Comparison of ENCODE assay signal across 8 mouse cellular contexts in the genomic region with DNA sequence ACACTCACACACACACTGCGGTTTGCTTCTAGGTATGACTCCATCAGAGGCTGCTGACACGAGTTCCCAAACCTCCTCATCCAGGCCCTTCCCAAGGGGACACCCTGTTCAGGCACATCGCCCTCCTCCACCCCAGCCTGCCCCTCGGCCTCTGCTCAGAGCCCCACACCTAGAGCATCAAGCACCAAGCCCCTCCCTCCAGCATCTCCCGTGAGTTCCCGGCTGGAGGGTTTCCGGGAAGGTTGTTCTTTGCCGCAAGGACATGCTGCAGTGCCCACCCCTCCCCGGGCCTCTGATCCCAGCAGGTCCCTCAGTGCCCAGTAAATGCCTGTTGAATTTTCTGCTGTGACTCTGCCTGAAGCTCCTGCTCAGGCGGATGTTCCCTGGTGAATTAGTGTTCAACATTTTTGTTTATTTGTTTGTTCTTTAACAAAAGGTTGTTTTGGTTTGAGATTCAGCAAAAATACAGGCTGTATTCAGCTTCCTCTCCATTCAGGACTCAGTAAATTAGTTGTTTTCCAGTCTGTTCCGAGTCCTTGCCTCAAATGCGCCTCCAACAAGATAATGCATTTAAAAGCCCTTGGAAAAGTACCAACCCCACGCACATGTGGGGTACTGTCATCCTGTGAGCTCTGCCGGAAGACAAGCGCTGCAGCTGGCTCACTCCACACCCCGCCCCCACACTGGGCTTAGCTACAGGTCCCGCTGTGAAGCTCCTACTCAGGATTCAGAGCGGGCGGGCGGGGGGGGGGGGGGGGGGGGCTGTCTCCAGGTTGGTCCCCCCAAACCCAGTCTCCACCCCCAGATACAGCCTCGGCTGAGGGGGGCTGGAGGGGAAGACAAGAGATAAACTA. TPM values are rescaled to one million over a fixed set of nuclear protein-coding genes. Genes with fewer than 3 reads are reported as not detected.
DNase-seq lines count a peak whose midpoint lies in the region; ATAC-seq lines count a peak whose summit lies in the region.

No protein-coding gene starts in this region.

- peak overlapping the region; percentile 38; the same call in 1 of the 2 replicates for H3K9ac ChIP-seq in heart, embryonic 14.5 days (ENCODE audit: low read length)

- H3K27me3 ChIP-seq in heart, embryonic 10.5 days (ENCODE audit: insufficient read depth, poor library complexity, severe bottlenecking): no peaks in the 10 kb centered on the region
- H3K27me3 ChIP-seq in heart, embryonic 14.5 days (ENCODE audit: control insufficient read depth, insufficient read depth, low read length): no peaks in the 10 kb centered on the region

- H3K9me3 ChIP-seq in heart, embryonic 10.5 days: peaks cover 10% of the 10 kb centered on the region; the same call in 1 of the 2 replicates
- peaks cover 15% of the 10 kb centered on the region for H3K9me3 ChIP-seq in heart, embryonic 14.5 days (ENCODE audit: control insufficient read depth, low read length)

- 7% methylated on average over 21 of the region's 21 CpGs for WGBS in heart, embryonic 10.5 days
- WGBS in heart, embryonic 14.5 days: 8% methylated on average over 19 of the region's 21 CpGs

- H3K4me2 ChIP-seq in heart, embryonic 14.5 days (ENCODE audit: low read length): peak overlapping the region; percentile 57

- peaks cover 12% of the 10 kb centered on the region for H3K4me1 ChIP-seq in heart, embryonic 10.5 days
- peaks cover 0 to 9% of the 10 kb centered on the region in 2 experiments; a peak in 2 of 4 replicates for H3K4me1 ChIP-seq in heart, embryonic 14.5 days (ENCODE audit: control insufficient read depth in 2 of 2, insufficient read depth in 2 of 2, low read length in 2 of 2)

- peak overlapping the region; percentile 40 for H3K4me3 ChIP-seq in heart, embryonic 10.5 days
- peak overlapping the region in 1 of 2 experiments; percentile 11; a peak in 1 of 4 replicates for H3K4me3 ChIP-seq in heart, embryonic 14.5 days (ENCODE audit: control insufficient read depth in 1 of 2, insufficient read depth in 1 of 2, low read depth in 1 of 2, low read length in 2 of 2)

- H3K27ac ChIP-seq in heart, embryonic 10.5 days: peak overlapping the region; percentile 48
- H3K27ac ChIP-seq in heart, embryonic 14.5 days (replicated peaks in 1 of 2; ENCODE audit: control insufficient read depth in 1 of 2, insufficient read depth in 1 of 2, low read depth in 2 of 2, low read length in 2 of 2): no peak overlapping the region

- DNase-seq in heart, embryonic 10.5 days (ENCODE audit: low spot score): no peak
- DNase-seq in heart, adult 8-10 months (ENCODE audit: low spot score): no peak
- peak; percentile 76 for DNase-seq in embryo, embryonic 10.5 days (ENCODE audit: low spot score)
- peak; percentile 46 to 81 for DNase-seq in layer of hippocampus, adult 18-20 months (ENCODE audit: low spot score in 2 of 2)
- DNase-seq in lung, postnatal 10 days: peak; percentile 56
- DNase-seq in right cerebral cortex, postnatal 25 days: peak; percentile 78
- DNase-seq in cerebellum, adult 18-20 months: no peak

- H3K36me3 ChIP-seq in heart, embryonic 10.5 days: peaks cover 34% of the 10 kb centered on the region
- H3K36me3 ChIP-seq in heart, embryonic 14.5 days (ENCODE audit: control insufficient read depth, insufficient read depth, low read length): peaks cover 29% of the 10 kb centered on the region

- ATAC-seq in heart, embryonic 14.5 days (ENCODE audit: insufficient number of reproducible peaks, insufficient read depth, low FRiP score, low read depth): peak; percentile 39; the same call in 1 of the 2 replicates

RNA-seq across cellular contexts. Expression of a gene that starts 16.6 kb away (rescaled TPM):
- 51.6 and 53.6 TPM in 2 replicates for polyA plus RNA-seq in heart, embryonic 10.5 days (2016; fragmentation: Nextera tagmentation; extraction: Ambion mirVana)
- 10 to 100 TPM; 75.9 to 81.5 (median 77.7) TPM for total RNA-seq in heart, adult 8-10 months (2022)
- 44.3 and 44.5 TPM in 2 replicates for polyA plus RNA-seq in heart, embryonic 14.5 days (2014; fragmentation: Nextera tagmentation; extraction: Ambion mirVana)
- total RNA-seq in layer of hippocampus, adult 18-20 months (2021): 10 to 100 TPM; 10.8 to 12.7 TPM

RNA-seq across cellular contexts. Expression of a gene that starts 50.6 kb away (rescaled TPM):
- polyA plus RNA-seq in heart, embryonic 10.5 days (2016; fragmentation: Nextera tagmentation; extraction: Ambion mirVana): 10.1 and 11.9 TPM in 2 replicates
- 10 to 100 TPM; 17.0 to 21.3 (median 18.8) TPM for total RNA-seq in heart, adult 8-10 months (2022)
- polyA plus RNA-seq in heart, embryonic 14.5 days (2014; fragmentation: Nextera tagmentation; extraction: Ambion mirVana): 6.9 and 7.9 TPM in 2 replicates
- total RNA-seq in layer of hippocampus, adult 18-20 months (2021): 10 to 100 TPM; 68.8 to 71.3 TPM

Comparison
In these comparisons a context has a peak if more than half of its experiments do, and no peak if none do; other contexts are left out.
1. DNase-seq: peak in embryo, embryonic 10.5 days (single experiment), layer of hippocampus, adult 18-20 months (2 of 2), lung, postnatal 10 days (single experiment) and right cerebral cortex, postnatal 25 days (single experiment); none in heart, embryonic 10.5 days (single experiment), heart, adult 8-10 months (single experiment) and cerebellum, adult 18-20 months (0 of 2).
2. RNA of a gene that starts 16.6 kb away (total RNA-seq): 75.9 to 81.5 TPM in heart, adult 8-10 months; 10.8 to 12.7 TPM in layer of hippocampus, adult 18-20 months; every median in the first group is over 4 times any median in the second.